Mouse (Mus musculus): ENCODE results near the gene Ndufs5.

The Ndufs5 gene

DNA sequence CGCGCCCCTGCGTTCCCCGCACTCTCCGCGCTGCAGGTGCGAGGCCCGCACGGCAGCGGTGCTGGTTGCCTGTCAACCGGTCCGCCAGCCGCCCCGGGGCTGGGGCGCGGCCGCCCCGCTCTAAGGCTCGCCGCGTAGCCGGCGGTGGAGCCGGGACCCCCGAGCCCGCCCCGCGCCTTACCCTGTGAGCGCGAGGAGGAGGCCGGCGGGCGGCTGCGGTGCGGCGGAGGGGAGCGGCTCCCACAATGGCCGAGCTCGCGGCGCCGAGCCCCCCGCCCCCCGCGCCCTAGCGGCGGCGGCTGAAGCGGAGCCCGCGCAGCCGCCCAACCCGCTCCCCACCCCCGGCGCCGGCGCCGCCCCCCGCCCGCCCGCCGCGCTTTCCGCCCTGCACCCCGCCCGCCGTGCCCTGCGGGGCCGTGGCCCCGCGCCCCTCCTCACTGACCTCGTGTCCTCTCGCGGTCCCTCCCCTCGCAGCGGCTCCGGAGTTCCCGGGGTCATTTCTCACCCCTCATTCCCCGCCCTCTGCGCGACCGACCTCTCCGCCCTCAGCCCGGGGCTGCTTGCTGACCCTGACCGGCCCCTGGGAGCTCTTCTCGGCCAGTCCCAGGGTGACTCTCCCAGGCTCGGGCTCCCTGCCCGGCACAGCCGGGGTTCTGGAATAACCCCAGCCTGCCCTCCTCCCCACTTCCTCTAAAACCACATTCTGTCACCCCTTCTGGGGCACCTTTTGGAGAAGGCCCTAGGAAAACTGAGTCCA, 30.8 kb downstream of the Ndufs5 start:
- DNase-seq = peak; percentile 54 to 65

DNA sequence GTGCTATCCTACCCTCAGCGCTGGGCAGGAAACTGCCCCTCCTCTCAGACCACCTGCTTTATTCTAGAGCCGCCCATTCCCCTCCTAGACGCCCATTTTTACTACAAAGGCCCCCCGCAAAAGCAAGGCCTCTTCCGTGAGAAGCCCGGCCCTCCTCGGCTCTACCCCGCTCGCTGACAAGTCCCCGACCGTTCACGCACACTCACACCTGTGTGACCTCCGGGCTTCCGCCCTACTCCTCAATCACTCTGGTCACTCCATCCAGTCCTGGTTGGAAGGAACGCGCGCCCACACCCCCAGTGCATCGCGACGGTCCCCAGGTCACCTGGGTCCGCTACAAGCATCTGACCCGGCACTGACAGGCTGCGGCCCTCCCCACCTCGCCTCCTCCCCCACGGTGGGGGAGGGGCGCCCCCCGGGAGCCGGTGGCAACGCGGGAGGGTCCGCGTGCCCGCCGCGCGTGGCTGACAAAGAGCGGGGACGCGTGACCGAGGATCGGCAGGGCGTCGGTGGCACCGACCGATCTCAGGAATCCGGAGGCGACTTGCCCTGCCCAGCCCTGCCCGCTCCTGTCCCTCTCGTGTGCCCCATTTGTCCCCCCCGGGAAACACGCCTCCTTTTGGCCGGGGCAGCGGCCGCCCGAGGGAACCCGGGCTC, 31.5 kb downstream of the Ndufs5 start:
- no peak for DNase-seq

DNA sequence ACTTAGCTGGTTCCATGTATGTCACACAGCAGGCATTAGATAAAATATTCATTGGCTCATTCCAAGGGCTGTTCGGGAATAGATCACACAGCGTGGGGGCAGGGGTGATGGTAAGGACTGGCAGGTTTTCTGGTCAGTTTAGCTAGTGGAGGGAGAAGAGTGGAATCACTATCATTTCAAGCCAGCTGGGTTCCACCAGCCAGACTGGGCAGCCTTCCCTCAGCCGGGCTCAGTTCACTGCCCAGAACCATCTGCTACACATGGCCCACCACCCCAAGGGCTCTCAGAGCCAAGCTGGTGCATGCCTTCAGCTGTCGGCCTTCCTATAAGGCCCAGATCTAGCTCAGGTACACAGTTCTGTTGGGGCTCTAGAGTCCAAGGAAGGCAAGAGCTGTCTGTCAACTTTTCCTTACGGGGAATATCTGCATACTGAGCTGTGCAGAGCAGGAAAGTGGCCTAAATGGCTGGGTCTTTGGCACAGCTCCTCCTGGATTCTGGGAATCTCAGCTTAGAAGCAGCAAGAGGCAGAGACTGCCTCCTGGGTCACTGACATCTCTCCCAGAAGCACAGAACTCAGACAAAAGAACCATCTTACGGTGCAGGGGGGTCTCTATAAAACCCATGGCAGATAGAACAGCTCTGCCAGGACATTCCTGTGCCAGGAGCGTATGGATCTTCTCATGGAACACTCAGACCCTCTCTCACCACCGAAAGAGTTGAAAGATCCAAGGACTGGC, 32.3 kb downstream of the Ndufs5 start:
- no peak for DNase-seq

DNA sequence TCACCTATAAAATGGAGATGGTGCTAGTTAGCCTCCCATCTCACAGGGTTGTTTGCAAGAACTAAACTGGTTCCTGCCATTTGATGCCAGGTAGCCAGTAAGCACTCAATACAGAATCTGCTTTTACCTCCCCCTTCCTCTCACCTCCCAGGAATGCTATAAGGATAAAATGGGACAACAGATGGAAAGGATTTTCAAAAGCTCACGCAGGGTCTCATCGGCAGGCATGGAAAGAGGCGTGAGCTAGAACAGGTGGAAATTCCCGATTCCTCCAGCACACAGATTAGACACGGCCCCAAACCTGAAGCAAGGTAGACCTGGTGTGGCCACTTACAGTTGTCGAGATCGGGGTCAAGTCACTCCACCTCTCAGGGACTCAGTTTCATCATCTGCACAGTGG, 33.0 kb downstream of the Ndufs5 start:
- no peak for DNase-seq

DNA sequence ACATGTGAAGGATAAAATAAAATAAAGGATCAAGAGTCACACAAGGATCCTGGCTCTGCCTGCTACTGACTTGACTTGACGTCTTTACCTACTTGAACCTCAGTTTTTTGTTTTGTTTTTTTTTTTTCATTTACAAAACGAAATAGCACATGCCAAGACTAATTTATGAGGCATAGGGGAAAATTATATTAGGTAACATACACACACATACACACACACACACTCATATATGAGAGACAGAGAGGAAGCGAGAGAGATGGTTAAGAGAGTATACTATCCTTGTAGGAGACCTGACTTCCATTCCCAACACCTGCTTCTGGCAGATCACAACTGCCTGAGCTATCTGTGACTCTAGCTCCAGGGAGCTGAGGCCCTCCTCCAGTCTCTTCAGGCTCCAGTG, 33.7 kb downstream of the Ndufs5 start, which contains the start of gene Macf1:
Gene Macf1 (minus strand): TSS at position 101 of the 400 bp plus-strand sequence.
- no peak for DNase-seq

DNA sequence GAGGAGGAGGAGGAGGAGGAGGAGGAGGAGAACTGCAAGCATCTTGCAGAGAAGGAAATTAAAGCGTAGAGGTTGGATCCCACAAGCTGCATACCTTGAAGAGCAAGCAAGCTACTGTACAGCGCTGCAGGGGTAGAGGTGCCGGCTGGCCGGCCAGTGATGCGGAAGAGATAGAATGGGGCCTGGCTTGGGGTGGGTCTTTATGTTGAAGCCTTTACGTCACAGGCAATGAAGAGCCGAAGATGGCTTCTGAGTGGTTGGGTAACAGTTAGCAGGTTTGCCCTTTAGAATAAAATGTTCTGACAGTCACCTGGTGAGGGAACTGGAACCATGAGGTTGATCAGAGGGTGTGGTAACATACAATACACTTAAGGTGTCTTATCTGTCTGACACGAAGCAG, 35.7 kb downstream of the Ndufs5 start:
- DNase-seq = no peak

DNA sequence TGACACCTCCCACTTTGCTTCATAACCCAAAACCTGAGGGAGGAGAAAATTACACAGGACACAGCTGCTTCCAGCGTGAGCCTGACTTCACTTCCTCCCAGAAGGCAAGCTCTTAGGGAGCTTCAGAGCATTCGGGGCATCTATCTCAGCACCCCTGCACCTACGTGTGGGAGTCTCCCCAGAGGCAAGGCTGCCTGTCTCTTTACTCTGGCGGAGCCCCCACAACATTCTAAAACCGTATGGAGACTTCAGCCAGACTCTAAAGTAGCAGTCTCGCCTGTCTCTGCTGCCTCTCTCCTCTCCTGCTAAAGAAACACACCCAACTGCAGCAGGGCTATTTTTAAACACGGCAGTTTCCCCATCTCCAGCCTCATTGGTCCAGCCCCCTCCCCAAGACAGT, 37.0 kb downstream of the Ndufs5 start:
- no peak for DNase-seq

DNA sequence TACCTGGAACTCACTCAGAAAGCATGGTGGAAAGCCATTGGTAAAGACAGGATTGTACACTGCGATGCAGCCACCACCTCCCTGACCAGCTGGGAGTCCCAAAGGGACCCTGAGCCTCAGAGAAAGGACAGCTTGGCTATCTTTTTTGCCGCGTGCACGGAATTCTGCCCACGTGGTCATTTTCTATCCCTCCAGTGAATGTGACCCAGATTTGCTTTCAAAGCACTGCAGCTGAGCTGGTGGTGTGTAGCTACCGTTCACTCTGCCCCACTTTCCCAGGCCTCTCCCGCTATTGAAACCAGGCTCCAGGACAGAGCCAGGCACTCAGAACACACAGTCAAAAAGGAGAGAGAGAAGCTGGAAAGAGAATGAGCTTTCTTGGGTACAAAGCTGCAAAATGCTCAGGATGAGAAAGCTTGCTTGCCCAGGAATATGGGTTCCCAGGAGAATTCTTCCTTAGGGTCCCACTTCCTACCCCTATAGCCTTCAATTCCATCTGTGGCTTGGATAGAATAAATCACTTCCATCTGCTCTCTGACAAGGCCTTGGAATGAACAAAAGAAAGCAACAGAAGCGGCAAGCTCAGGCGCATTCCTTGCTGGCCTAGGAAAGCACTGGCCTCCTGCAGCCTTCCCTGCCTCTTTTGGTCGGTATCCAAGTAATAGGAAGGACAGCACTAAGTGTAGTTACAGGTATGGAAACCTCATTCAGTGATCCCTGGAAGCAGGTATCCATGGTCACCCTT, 40.8 kb downstream of the Ndufs5 start:
- no peak for DNase-seq

DNA sequence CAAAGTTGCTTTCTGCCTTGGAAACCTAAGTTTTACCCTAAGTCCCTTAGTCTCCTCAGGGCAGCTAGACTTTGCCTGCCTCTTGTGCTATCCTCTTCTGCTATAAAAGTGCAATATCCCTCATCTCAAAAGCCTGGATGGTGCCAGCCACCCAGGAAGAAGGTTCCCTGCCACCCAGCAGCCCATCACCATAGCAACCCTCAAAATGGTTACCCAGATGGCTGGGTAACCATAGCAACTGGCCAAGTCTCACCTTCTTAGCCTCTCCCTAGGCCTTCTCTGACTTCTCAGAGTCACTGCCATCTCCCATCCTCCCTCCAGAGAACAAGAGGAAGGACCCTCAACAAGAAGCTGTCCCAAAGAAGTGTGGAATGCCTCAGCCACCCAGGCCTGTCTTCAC, 47.4 kb downstream of the Ndufs5 start:
- no peak for DNase-seq

DNA sequence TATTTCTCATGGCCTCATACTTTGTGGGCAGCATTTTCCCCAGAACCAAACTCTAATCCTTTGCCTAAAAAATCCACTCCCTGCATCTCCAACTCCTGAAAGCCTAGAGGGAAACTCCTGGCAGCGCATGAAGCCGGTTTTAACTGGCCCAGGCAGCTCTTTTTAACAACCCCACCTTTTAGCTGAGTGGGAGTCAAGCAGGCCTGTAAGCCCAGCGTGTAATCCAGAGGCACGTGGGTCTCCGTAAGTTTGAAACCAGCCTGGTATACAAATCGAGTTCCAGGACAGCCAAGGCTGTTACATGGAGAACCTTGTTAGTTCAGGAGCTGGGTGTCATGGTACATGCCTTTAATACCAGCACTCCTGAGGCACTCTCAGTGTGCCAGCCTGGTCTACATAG, 48.3 kb downstream of the Ndufs5 start:
- DNase-seq = no peak

DNA sequence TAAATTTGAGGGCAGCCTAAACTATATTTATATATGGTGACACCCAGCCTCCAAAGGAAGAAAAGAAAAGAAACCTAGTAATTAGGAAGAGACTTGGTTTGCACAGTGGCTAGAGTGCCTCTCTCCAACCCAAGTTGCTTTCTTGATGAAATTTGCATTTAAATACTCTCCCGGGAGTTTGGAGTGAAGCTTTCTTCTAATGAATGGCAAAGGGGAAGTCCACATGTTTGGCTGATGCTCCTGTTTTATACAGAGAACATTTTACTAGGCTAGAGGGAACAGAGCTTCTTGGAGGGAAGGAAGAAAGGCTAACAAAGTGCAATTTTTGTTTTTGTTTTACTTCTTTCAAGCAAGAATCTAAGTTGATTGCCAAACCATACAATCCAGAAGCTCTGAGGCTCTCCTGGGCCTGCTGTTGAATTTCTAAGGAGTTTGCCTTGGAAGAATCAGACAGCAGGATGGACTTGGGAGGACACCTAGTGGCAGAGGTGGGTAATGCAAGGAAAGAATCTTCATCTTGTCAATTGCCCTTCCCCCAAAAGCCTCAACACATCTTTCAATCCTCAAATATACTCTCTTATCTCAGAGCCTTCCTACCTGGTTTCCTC, 50.6 kb downstream of the Ndufs5 start:
- DNase-seq = peak; percentile 70 to 89

DNA sequence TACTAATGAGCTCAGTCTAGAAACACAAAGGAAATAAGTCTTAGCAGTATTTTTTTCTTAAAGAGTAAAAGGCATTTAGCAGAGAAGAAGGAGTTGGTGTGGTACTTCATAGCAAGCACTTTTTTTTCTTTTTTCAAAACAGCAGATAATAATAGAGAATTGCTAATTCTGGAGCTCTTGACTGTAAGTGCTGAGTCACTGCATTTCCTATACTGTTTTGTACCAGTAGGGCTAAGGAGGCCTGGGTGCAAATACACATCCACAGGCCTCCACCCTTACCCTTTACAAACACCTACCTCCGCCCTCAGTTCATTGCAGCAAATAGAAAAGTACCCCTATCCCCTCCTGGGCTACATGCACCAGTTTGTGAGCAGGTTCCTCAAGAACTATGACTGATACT, 51.5 kb downstream of the Ndufs5 start:
- DNase-seq = no peak

DNA sequence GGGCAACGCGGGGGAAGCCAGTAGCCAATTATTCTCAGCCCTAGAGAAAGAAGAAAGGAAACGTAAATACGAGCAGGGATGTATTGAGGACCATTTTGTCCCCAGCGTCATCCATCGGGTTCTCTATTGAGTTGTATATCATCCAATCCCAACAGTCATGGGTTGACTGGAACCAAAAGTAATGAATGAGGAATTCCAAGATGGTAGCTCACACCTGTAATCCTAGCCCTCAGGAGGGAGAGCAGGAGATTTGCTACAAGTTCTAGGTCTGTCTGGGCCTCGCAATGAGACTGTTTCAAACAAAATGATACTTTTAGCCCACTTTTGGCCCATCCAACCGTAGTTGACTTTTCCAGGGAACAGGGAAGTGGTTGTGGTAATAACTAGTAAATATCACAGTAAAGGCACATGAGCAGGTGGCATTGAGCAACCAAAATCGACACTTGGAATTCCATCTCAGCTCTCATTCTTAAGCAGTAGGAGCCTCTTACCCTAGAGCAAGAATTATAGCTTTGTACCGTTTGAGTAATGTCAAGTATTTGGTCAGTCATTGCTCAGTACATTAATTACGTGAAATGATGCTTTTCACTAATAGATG, 52.2 kb downstream of the Ndufs5 start:
- DNase-seq = no peak

DNA sequence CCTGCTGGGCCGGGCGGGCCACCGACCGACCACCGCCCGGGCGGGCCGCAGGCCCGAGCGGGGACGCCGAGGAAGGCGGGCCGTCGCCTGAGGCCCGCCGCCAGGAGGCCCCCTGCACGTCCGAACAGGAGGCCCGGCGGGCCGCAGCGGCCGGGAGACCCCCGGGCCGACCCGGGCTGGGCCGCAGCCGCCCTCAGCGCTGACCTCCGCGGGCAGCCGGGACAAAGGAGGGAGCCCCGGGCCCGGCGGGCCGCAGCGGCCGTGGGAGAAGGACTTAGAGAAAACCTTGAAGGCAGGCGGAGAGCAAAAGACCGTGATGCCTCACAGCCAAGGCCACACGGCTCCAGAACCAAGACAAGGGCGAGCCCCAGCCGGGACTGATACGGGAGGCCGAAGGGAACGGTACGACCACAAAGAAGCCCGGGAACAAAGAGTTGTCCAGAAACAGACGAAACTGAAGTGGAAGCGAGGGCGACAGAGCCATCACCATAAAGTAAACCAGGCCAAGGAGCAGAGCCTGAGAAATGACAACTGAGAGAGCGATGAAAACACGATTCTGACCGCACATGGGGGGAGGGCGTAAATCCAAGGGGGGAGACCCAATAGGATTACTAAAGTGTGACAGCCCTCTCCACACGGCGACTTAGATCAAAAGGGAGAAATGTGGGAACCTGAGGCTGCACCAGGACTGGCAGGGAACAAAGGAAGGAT, 52.9 kb downstream of the Ndufs5 start:
- DNase-seq = peak in 1 of 2 experiments; percentile 25

DNA sequence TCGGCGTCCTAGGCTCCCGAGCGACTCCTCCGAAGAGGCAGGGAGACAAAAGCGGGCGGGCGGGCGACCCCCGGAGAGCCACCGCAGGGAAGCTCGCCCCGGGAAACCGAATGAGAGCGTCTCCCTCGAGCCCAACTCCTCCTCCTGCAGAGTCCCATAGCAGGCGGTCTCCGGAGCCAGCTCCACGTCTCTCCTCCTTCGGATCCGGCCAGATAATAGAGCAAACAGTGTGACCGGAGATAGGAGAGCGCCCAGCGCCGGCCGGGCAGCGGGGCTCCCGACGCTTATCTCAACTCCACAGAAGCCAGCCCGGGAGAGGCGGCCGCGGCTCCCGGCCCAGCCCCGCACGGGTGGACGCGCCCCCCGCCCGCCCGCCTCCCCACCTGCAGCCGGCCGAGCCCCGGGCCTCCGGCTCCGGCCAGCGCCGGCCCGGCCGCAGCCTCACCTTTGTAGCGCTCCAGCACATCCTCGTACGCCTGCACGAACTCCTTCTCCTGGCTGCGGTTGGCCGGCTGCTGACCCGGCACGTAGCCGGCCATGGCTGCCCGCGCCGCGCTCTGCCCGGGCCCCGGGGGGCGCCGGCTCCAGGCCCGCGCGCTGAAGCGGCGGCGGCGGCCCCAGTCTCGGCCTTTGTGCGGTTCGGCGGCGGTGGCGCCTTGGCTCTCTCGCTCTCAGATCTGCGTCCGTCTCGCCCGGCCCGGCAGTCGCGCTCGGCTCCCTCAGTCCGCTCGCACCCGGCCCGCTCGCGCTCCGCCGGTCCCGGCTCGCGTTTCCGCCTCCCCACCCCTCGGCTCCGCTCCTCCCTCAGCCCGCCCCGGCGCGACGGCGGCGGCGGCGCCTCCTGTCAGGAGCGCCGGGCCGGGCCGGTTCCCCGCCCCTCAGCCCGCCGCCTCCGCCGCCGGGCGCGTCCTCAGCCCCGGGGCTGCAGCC, 53.7 kb downstream of the Ndufs5 start:
- DNase-seq = peak; percentile 71 to 74

DNA sequence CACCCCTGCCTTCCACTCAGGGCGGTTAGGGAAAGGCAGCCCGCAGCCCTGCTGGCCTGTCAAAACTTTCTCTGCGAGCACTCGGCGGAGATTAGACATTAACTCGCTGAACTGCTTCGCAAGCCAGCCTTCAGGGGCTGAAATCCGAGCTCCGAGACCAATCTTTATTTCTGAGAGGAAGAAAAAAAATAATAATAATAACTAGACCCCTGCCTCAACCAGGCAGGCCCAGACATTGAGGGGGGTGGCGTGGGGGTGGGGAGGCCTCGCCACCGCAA, 54.4 kb downstream of the Ndufs5 start:
- peak in 1 of 2 experiments; percentile 73 for DNase-seq

DNA sequence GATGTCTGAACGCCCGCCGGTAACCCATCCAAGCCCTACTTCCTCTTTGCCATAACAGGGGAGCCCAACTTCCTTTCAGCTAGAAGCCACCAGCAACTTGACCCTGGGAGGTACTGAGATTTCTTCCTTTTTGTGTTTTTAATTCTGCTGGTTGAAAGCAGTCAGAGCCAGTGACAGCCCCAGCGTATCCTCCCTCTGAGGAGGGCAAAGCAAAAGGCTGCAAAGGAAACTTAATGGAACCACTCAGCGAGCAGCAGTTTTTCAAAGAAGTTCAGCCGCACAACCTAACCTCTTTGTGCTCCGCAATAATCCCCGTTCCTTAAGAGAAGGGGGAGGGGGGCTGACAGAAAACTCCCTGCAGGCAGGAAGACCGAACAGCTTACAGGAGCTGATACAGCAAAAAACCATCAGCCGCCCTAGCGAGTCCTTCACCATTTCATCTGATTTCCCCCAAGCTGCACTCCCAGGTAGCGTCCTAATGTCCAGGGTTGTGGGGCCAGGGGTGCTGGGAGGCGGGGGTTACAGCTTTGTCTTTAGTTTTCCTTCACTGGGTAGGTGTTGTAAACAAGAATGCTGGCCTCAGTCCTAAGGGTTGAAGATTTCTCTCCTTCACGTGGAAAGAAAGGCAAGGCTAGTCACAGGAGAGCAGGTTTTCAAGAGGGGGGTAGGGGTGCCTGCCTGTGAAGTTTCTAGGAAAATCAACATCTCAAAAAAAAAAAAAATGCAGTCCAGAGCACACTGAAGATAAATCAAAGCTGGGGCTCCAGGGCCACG, 54.9 kb downstream of the Ndufs5 start:
- peak; percentile 56 to 73 for DNase-seq

Measured in kidney, adult 8-10 months (tissue).